Mouse (Mus musculus) kidney, embryonic 16.5 days (tissue): ENCODE measurements at regions not wholly inside any gene's neighbourhood (a gene's known extent, or its start where the extent isn't known, plus 50 kb on each side); places are given as distances from the start of the nearest gene placed in this dataset.

Source experiments
- ATAC-seq: fragments of 200-750 bp; cut with Nextera tagmentation; 2 replicates; pipeline ENCODE4 v1.8.0; 2017; ENCODE audit warnings: moderate TSS enrichment; ENCODE audit not compliant: low FRiP score, low TSS enrichment
- H3K27ac ChIP-seq: fragments of 300-500 bp; sonication (generic); 2 replicates; pipeline ENCODE4 v1.5.1; 2014; ENCODE audit warnings: low read length
- H3K27me3 ChIP-seq: fragments of 300-500 bp; sonication (generic); 2 replicates; pipeline ENCODE4 v1.6.1; 2014; ENCODE audit warnings: low read length, control low read depth, mixed read lengths; ENCODE audit not compliant: insufficient read depth
- H3K36me3 ChIP-seq: fragments of 300-500 bp; sonication (generic); 2 replicates; pipeline ENCODE4 v1.6.1; 2014; ENCODE audit warnings: low read length, control low read depth, mixed read lengths; ENCODE audit not compliant: insufficient read depth
- H3K4me1 ChIP-seq: fragments of 300-500 bp; sonication (generic); 2 replicates; pipeline ENCODE4 v1.6.1; 2014; ENCODE audit warnings: low read length, control low read depth, mixed read lengths; ENCODE audit not compliant: insufficient read depth
- H3K4me2 ChIP-seq: fragments of 300-500 bp; sonication (generic); replicated peaks from 2 replicates; pipeline ENCODE4 v1.6.1; 2014; ENCODE audit warnings: low read depth, low read length
- H3K4me3 ChIP-seq: fragments of 300-500 bp; sonication (generic); 2 replicates; pipeline ENCODE4 v1.5.1; 2014; ENCODE audit warnings: mild to moderate bottlenecking, low read length
- H3K9ac ChIP-seq: fragments of 300-500 bp; sonication (generic); replicated peaks from 2 replicates; pipeline ENCODE4 v1.6.1; 2014; ENCODE audit warnings: low read length
- H3K9me3 ChIP-seq: fragments of 300-500 bp; sonication (generic); 2 replicates; pipeline ENCODE4 v1.6.1; 2016; ENCODE audit warnings: low read length, control low read depth
- WGBS: fragments of 180-500 bp; shearing (Covaris S2); extraction: QIAGEN DNeasy Blood & Tissue Kit; methylation state at CpG from one replicate; pipeline ENCODE4 v1.1.7; 2014; 5-methylcytosine and 5-hydroxymethylcytosine counted together

DNA sequence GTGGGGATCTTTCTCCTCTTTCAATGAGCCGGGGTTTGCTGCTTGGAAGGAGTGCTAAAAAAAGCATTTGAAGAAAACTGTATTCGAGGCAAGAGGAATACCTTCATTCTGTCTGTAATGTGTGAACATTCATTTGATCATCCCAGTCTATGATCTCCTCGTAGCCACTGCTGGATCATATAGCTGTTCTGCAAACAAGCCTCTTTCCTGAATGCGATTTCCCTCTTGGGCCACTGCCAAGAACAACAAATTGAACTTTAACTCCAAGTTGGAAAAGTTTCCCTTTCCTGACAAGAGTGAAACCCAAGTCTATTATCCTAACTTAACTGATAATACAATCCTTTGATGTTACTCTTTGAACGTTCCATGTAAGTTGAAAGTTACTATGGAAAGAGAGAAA lies 108.4 kb upstream of the Gm9747 start:
- Histone ChIP-seq H3K27ac (no peak overlapping the region), H3K27me3 (no peaks in the 10 kb centered on the region), H3K4me2 (no peak overlapping the region), H3K9ac (no peak overlapping the region), H3K4me3 (no peak overlapping the region), H3K4me1 (peaks cover 4% of the 10 kb centered on the region; the same call in 1 of the 2 replicates), H3K36me3 (no peaks in the 10 kb centered on the region), H3K9me3 (no peaks in the 10 kb centered on the region)
- ATAC-seq = peak; percentile 27; the same call in 1 of the 2 replicates
- 15% methylated on average over 5 of the region's 5 CpGs for WGBS

DNA sequence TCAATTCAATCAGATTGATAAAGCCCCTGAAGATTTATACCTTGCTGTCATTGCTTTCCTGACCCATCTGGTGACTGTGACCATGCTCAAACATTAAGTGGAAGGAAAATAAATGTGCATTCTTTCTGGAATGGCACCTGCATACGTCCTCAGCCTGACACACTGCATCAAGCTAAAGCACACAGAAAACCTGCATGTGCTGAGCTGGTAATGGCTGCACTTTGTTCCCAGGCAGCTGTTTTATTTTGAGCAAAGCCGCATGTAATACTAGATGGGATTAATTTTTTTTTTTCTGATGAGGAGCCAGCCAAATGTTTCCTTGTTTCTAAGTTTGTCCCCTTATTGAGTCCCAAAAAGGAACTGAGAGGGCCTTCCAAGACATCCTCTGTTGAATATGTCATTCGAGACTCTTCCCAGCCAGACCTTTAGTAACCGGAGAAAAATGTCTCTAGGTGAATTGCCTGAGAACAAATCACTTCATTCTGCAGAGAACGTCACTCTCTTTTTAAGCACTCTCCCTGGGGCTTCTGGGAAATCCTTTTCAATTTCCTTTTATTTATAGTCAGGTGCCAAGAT lies 103.1 kb upstream of the Gm9747 start:
- no peak overlapping the region for H3K4me2 ChIP-seq
- no peaks in the 10 kb centered on the region for H3K27me3 ChIP-seq
- H3K27ac ChIP-seq = no peak overlapping the region
- no peaks in the 10 kb centered on the region for H3K4me1 ChIP-seq
- no peak overlapping the region for H3K9ac ChIP-seq
- no peaks in the 10 kb centered on the region for H3K9me3 ChIP-seq
- ATAC-seq = no peak
- H3K4me3 ChIP-seq = no peak overlapping the region
- no peaks in the 10 kb centered on the region for H3K36me3 ChIP-seq
- WGBS = 36% methylated on average over 5 of the region's 5 CpGs

DNA sequence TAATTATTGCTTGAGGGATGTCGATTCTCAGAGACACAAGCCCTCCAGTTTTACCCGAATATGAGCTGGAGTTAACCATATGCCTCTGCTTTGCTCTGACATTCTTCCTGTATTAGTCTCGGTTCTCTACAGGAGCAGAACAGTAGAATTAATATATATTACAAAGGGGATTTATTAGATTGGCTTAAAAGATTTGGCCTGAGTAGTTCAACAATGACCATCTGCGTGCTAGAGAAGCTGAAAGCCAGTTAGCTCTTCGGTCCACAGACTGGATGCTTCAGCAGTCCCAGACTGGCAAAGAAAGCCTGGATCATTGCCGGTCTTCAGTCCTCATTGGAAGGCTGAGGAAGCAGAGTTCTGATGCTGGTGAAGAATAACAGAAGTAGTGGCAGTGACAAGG lies 100.4 kb upstream of the Gm9747 start:
- Histone ChIP-seq H3K9me3 (no peaks in the 10 kb centered on the region), H3K9ac (no peak overlapping the region), H3K4me2 (no peak overlapping the region), H3K27ac (no peak overlapping the region), H3K4me3 (no peak overlapping the region), H3K36me3 (no peaks in the 10 kb centered on the region), H3K27me3 (no peaks in the 10 kb centered on the region), H3K4me1 (no peaks in the 10 kb centered on the region)
- WGBS = 90% methylated on average over 6 of the region's 6 CpGs
- ATAC-seq = no peak

DNA sequence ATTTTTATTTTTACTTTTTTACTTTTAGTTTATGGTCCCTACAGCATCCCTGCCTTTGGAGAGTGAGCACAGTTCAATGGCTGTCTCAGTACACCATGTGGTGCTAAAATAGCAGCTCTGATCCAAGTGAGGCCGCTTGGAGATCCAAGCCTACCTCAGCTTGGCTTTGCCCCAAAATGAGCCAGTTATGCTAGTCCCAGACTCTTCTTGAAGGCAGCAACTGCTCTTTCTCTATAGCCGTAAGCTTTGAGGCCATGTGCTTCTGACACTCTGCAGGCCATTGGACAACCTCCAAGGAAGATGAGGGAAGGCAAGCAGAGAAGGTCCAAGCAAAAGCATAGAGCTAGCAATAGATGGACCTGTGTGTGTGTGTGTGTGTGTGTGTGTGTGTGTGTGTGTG lies 98.0 kb upstream of the Gm9747 start:
- Histone ChIP-seq H3K4me1 (no peaks in the 10 kb centered on the region), H3K4me3 (no peak overlapping the region), H3K36me3 (no peaks in the 10 kb centered on the region), H3K27ac (no peak overlapping the region), H3K9me3 (no peaks in the 10 kb centered on the region), H3K4me2 (no peak overlapping the region), H3K27me3 (no peaks in the 10 kb centered on the region), H3K9ac (no peak overlapping the region)
- WGBS = 92% methylated on average over 2 of the region's 2 CpGs
- no peak for ATAC-seq

DNA sequence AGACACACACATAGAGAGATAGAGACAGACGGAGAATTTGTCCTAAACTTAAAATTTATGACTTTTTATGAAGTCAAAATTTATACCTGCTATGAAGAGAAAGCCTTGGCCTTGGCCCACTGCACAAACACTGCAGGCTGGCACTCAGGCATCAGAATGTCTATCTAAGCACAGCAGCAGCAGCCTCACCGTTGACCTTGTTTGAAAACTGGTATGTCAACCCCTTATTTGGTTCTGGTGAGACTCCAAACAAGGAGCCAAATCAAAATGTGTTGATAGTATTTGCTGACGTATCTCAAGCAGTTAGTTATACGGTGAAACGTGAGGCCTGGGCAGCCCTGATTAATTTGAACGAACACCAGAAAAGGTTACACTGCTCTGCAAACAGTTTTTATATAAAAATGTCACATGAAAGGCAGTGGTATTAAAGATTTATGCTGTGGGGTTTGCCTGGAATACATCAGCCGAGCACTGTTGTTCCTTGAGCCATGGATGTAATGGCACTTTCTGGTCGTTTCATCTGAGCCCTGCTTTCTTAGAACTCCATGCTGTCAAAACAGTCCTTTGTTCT lies 97.1 kb upstream of the Gm9747 start:
- no peak for ATAC-seq
- no peak overlapping the region for H3K4me3 ChIP-seq
- 29% methylated on average over 8 of the region's 8 CpGs for WGBS
- H3K9me3 ChIP-seq = no peaks in the 10 kb centered on the region
- H3K4me2 ChIP-seq = no peak overlapping the region
- no peak overlapping the region for H3K9ac ChIP-seq
- H3K27me3 ChIP-seq = no peaks in the 10 kb centered on the region
- H3K36me3 ChIP-seq = no peaks in the 10 kb centered on the region
- no peaks in the 10 kb centered on the region for H3K4me1 ChIP-seq
- H3K27ac ChIP-seq = no peak overlapping the region

DNA sequence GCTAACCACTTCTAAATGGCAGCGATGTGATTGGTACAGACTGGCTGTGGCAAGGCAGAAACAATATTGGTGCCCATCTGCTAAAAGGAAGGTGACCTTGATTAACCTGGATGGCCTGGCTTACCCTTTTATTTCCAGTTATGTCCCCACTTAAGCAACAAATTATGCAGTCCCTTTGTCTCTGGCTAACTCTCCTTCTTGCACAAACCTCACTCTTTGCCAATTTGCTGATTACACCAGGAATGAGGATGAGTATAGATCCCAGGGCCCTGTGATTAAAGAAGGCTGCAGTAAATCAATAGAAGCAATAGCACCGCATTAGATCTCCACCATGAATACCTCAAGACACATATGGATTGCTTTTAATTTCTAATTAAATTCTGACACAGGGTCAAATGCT lies 87.7 kb upstream of the Gm9747 start:
- no peak overlapping the region for H3K27ac ChIP-seq
- H3K9me3 ChIP-seq = no peaks in the 10 kb centered on the region
- H3K27me3 ChIP-seq = peaks cover 2% of the 10 kb centered on the region; the same call in 1 of the 2 replicates
- no peaks in the 10 kb centered on the region for H3K36me3 ChIP-seq
- WGBS = 80% methylated on average over 2 of the region's 2 CpGs
- H3K4me2 ChIP-seq = no peak overlapping the region
- no peak overlapping the region for H3K9ac ChIP-seq
- 0 out of 2 replicates have a peak, but pooled peaks cover under 1% of the 10 kb centered on the region for H3K4me1 ChIP-seq
- ATAC-seq = no peak
- no peak overlapping the region for H3K4me3 ChIP-seq

DNA sequence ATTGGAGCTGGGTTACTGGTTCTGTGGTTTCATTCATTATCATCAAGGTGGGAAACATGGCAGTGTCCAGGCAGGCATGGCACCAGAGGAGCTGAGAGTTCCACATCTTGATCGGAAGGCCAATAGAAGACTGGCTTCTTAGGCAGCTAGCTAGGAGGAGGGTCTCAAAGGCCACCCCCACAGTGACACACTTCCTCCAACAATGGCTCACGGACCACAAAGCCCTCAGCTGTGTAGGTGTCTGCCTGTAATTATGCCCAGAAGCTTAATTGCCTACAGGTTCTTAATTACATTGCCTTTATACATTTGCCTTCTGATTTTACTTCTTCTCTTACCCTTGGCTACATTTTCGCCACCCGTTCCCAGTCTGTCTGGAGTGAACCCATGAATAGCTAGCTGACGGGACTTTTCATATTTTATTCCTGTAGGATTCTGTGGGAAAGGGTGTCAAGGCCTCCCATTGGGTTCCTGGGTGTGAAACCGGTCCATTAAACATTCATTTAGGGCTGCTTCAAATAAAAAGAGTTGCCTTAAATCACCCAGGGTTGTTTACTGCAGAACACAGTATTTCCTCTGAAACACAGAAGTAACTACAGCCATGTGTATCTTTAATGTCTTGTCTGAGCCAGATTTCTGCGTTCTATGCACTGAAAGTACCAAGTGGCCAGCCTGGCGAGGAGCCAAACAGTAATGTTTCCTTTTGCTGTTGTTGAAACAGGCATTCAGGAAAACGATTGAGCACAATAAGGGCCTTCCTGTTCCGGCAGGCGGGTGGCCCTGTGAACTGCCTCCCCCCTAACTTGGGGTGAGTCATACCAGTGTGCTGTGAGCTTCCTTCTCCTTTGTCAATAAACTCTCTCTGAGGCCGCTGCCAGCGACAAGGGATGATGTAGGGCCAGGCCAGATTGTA lies 82.4 kb upstream of the Gm9747 start:
- Histone ChIP-seq H3K27me3 (peaks cover 2% of the 10 kb centered on the region; the same call in 1 of the 2 replicates), H3K36me3 (no peaks in the 10 kb centered on the region), H3K4me3 (no peak overlapping the region), H3K9me3 (no peaks in the 10 kb centered on the region), H3K4me2 (no peak overlapping the region), H3K27ac (peak overlapping the region; percentile 44; the same call in 1 of the 2 replicates), H3K4me1 (0 out of 2 replicates have a peak, but pooled peaks cover 4% of the 10 kb centered on the region), H3K9ac (no peak overlapping the region)
- ATAC-seq = peak; percentile 89; the same call in 1 of the 2 replicates
- 52% methylated on average over 13 of the region's 13 CpGs for WGBS

DNA sequence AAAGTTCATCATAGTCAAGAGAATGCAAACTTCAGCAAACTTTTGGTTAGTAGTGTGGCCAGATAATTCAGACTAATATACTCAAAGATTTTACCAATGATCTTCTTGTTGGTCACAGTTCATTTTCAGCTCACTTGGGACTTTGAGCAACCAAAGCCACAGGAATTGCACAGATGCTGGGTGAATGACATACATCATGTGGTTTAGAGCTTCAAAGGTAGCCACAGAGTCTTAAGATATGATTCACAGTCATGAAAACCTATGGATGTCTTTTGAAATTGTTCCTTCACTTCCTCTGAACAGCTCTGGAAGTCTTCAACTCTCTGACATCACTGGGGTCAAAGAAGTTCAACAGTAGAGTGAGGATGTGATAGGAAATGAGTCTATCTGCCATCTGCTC lies 77.0 kb upstream of the Gm9747 start:
- Histone ChIP-seq H3K36me3 (no peaks in the 10 kb centered on the region), H3K27ac (no peak overlapping the region), H3K4me2 (no peak overlapping the region), H3K9me3 (no peaks in the 10 kb centered on the region), H3K4me3 (no peak overlapping the region), H3K27me3 (no peaks in the 10 kb centered on the region), H3K9ac (no peak overlapping the region), H3K4me1 (no peaks in the 10 kb centered on the region)
- ATAC-seq = no peak

DNA sequence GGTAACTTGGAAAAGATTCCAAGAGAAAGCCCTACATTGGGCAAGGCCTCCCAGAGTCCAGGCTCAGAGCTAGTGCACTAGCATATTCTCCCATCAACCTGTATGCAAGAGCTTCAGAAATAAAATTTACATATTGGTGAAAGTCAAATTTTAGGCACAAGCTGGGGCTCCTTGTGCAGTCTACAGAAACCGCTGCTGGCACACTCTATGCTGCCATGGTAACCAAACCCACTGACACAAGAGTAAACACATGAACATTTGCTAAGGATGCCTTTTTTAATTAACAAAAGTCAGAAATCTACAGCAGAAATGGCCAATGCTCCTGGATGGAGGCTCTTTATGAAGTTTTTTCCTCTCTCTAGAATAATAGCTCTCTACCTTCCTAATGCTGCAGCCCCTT lies 75.9 kb upstream of the Gm9747 start:
- H3K36me3 ChIP-seq = no peaks in the 10 kb centered on the region
- no peaks in the 10 kb centered on the region for H3K9me3 ChIP-seq
- 79% methylated on average over 1 of the region's 1 CpGs for WGBS
- no peaks in the 10 kb centered on the region for H3K4me1 ChIP-seq
- H3K27ac ChIP-seq = no peak overlapping the region
- H3K4me3 ChIP-seq = no peak overlapping the region
- ATAC-seq = no peak
- no peak overlapping the region for H3K4me2 ChIP-seq
- no peaks in the 10 kb centered on the region for H3K27me3 ChIP-seq
- H3K9ac ChIP-seq = no peak overlapping the region

DNA sequence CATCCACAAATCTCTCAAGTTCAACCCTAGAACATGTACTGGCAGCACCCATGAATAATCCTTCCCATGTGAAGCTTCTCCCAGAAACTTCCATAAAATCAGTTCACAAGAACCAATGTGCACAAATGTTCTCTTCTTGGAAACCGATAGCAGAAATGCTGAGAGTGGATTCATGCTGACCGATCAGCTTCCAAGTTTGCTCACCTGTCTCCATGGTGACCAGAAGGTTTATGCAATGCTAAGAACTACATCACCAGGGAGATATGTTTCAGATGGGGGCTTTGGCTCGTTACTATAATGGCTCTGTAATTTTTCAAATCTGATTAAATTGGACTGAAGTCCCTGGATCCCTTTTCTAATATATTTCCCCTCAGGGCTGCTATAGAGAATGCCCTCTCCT lies 74.4 kb upstream of the Gm9747 start:
- no peaks in the 10 kb centered on the region for H3K36me3 ChIP-seq
- no peaks in the 10 kb centered on the region for H3K27me3 ChIP-seq
- H3K4me3 ChIP-seq = no peak overlapping the region
- 53% methylated on average over 3 of the region's 3 CpGs for WGBS
- H3K27ac ChIP-seq = no peak overlapping the region
- H3K9me3 ChIP-seq = no peaks in the 10 kb centered on the region
- no peak overlapping the region for H3K4me2 ChIP-seq
- H3K9ac ChIP-seq = no peak overlapping the region
- H3K4me1 ChIP-seq = no peaks in the 10 kb centered on the region
- no peak for ATAC-seq
